Mouse (Mus musculus) neural tube, embryonic 12.5 days (tissue): ENCODE results near the gene Tox2. TPM values are rescaled to one million over a fixed set of nuclear protein-coding genes. Genes with fewer than 3 reads are reported as not detected.

Experiments
- ATAC-seq: fragments of 200-750 bp; cut with Nextera tagmentation; 2 replicates; pipeline ENCODE4 v1.8.0; 2017; ENCODE audit warnings: low read depth, mild to moderate bottlenecking, moderate TSS enrichment, moderate library complexity; ENCODE audit not compliant: low FRiP score
- H3K27ac ChIP-seq: fragments of 300-500 bp; sonication (generic); 2 replicates; pipeline ENCODE4 v1.5.1; 2016
- H3K27me3 ChIP-seq: fragments of 300-500 bp; sonication (generic); replicated peaks from 2 replicates; pipeline ENCODE4 v1.6.1; 2016; ENCODE audit warnings: mild to moderate bottlenecking
- H3K36me3 ChIP-seq: fragments of 300-500 bp; sonication (generic); 2 replicates; pipeline ENCODE4 v1.6.1; 2016; ENCODE audit warnings: mild to moderate bottlenecking
- H3K4me1 ChIP-seq: fragments of 300-500 bp; sonication (generic); 2 replicates; pipeline ENCODE4 v1.6.1; 2016
- H3K4me2 ChIP-seq: fragments of 300-500 bp; sonication (generic); replicated peaks from 2 replicates; pipeline ENCODE4 v1.6.1; 2016; ENCODE audit warnings: mild to moderate bottlenecking
- H3K4me3 ChIP-seq: fragments of 300-500 bp; sonication (generic); 2 replicates; pipeline ENCODE4 v1.5.1; 2016
- H3K9ac ChIP-seq: fragments of 300-500 bp; sonication (generic); 2 replicates; pipeline ENCODE4 v1.6.1; 2016; ENCODE audit warnings: mild to moderate bottlenecking
- H3K9me3 ChIP-seq: fragments of 300-500 bp; sonication (generic); 2 replicates; pipeline ENCODE4 v1.6.1; 2016; ENCODE audit warnings: mild to moderate bottlenecking
- WGBS: fragments of 180-500 bp; shearing (Covaris S2); methylation state at CpG from one replicate; pipeline ENCODE4 v1.1.7; 2016; 5-methylcytosine and 5-hydroxymethylcytosine counted together
- polyA plus RNA-seq: library from polyadenylated mRNA; unstranded; fragments of >200 nt; fragmentation: Nextera tagmentation; extraction: Ambion mirVana; gene quantifications from 2 replicates; pipeline ENCODE4 v1.2.1, GENCODE M21; 2016

The Tox2 gene
- polyA plus RNA-seq, 1 experiment from 2014 or later = 18.8 TPM

GRCm38 (mm10) chr2:163360858-163361623 is 158.1 kb downstream of the Tox2 start:
- Histone ChIP-seq H3K27ac (no peak overlapping the region), H3K36me3 (no peaks in the 10 kb centered on the region), H3K4me1 (no peaks in the 10 kb centered on the region), H3K9me3 (no peaks in the 10 kb centered on the region), H3K4me2 (no peak overlapping the region), H3K27me3 (no peaks in the 10 kb centered on the region), H3K9ac (no peak overlapping the region), H3K4me3 (no peak overlapping the region)
- 83% methylated on average over 16 of the region's 16 CpGs for WGBS
- no peak for ATAC-seq

DNA sequence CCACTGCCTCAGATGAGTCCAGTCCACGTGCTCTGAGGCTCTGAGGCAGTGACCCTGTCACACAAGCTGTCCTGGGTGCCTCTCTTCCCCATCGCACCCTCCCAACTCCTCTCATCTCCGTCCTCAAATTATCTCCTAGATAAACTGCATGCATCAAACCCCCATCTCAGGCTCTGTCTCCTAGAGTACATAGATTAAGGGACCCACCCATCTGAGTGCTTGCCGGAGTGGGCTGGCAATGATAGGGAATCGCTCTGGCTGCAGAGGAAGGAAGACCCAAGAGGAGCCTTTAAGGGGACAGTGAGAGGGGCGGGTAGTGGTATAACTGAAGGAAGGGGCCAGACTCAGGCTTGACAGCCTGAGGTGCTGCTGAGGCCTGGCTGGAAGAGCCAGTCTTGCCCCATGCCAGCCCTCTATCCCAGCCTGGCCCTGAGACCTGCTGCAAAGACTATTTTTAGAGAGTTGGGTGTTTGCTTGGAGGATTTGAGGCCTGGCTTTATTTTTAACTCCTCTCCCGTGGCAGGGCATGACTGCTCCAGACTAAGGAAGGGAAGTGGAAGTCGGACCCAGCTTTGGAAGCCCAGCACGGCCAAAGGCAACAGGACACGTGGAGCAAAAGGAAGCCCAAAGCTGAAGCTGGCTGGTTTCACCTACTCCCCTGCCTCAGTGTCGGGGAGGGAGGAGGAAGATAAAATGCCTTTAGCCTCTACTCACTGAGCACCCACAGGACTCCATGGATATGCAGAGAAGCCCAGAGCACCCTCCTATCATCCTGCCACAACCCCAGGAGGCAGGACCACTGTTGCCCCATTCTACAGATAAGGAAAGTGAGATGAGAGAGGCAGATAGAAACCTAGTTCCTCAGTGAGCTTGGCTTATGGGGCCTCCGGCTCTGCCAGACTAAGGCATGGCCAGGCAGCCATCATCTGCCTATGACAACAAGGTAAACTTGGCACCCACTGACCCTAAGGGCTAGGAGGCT is 160.3 kb downstream of the Tox2 start:
- Histone ChIP-seq H3K36me3 (no peaks in the 10 kb centered on the region), H3K27me3 (no peaks in the 10 kb centered on the region), H3K9ac (no peak overlapping the region), H3K4me2 (no peak overlapping the region), H3K27ac (no peak overlapping the region), H3K4me1 (no peaks in the 10 kb centered on the region), H3K9me3 (no peaks in the 10 kb centered on the region), H3K4me3 (no peak overlapping the region)
- no peak for ATAC-seq
- WGBS = 84% methylated on average over 12 of the region's 12 CpGs

- no peaks in the 10 kb centered on the region for H3K27me3 ChIP-seq
- no peaks in the 10 kb centered on the region for H3K4me1 ChIP-seq
- WGBS = 80% methylated on average over 18 of the region's 18 CpGs
- no peak overlapping the region for H3K4me2 ChIP-seq
- no peaks in the 10 kb centered on the region for H3K9me3 ChIP-seq
- no peak overlapping the region for H3K4me3 ChIP-seq
- no peak overlapping the region for H3K9ac ChIP-seq
- no peaks in the 10 kb centered on the region for H3K36me3 ChIP-seq
- no peak overlapping the region for H3K27ac ChIP-seq
- ATAC-seq = no peak
These were observed 162.0 kb downstream of the Tox2 start for GRCm38 (mm10) chr2:163364785-163365541.

DNA sequence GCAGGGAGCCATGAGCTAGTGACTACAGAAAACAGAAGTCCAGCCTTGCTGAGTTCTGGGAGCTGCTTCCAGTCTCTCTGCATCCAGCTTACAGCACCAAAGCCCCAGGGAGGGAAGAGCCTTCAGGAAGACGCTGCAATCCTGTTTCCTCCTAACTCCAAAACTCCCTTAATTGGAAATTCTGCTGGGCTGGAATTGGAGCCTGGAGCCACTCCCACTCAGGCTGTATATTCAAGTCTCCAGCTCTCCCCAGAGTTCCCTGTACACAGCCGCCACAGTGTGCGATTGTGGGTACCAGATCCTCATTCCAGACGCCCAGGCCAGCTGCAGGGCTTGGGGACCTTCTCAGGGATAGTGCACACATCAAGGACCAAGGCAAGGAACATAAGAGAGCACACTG is 167.2 kb downstream of the Tox2 start:
- no peak overlapping the region for H3K4me3 ChIP-seq
- no peak for ATAC-seq
- WGBS = 56% methylated on average over 4 of the region's 4 CpGs
- no peak overlapping the region for H3K9ac ChIP-seq
- H3K9me3 ChIP-seq = no peaks in the 10 kb centered on the region
- no peak overlapping the region for H3K27ac ChIP-seq
- no peak overlapping the region for H3K4me2 ChIP-seq
- peaks cover 14% of the 10 kb centered on the region for H3K27me3 ChIP-seq
- H3K36me3 ChIP-seq = no peaks in the 10 kb centered on the region
- H3K4me1 ChIP-seq = no peaks in the 10 kb centered on the region

GRCm38 (mm10) chr2:163372627-163373026 is 169.7 kb downstream of the Tox2 start:
- WGBS = 79% methylated on average over 1 of the region's 1 CpGs
- no peaks in the 10 kb centered on the region for H3K9me3 ChIP-seq
- no peaks in the 10 kb centered on the region for H3K4me1 ChIP-seq

More at GRCm38 (mm10) chr2:163372627-163373026, 169.7 kb downstream of the Tox2 start:
- Histone ChIP-seq H3K27ac (no peak overlapping the region), H3K9ac (no peak overlapping the region), H3K27me3 (peaks cover 36% of the 10 kb centered on the region), H3K4me2 (no peak overlapping the region), H3K36me3 (no peaks in the 10 kb centered on the region), H3K4me3 (no peak overlapping the region)
- ATAC-seq = no peak

Other genes starting within 250 kb of the Tox2 start
- gene Sgk2, start 215.8 kb upstream of the Tox2 start, polyA plus RNA-seq = 0.08 TPM in 1 of 2 replicates, not detected in the other
- gene Ift52, start 185.8 kb upstream of the Tox2 start, polyA plus RNA-seq = 46.8 and 48.4 TPM in 2 replicates
- 21.0 and 22.1 TPM in 2 replicates for gene Mybl2, start 148.4 kb upstream of the Tox2 start, polyA plus RNA-seq
- gene Gtsf1l, start 115.3 kb upstream of the Tox2 start, polyA plus RNA-seq = not detected in 2 replicates
- 0.81 and 1.3 TPM in 2 replicates for gene Jph2, start 194.9 kb downstream of the Tox2 start, polyA plus RNA-seq
- gene Oser1, start 221.6 kb downstream of the Tox2 start, polyA plus RNA-seq = 74.3 and 74.8 TPM in 2 replicates
- gene Gdap1l1, start 235.4 kb downstream of the Tox2 start, polyA plus RNA-seq = 83.1 and 83.6 TPM in 2 replicates